Mouse (Mus musculus): ENCODE measurements around the gene Kif1a. TPM values are rescaled to one million over a fixed set of nuclear protein-coding genes. Genes with fewer than 3 reads are reported as not detected.
"Not testable (repeated sequence)": the region's sequence is repeated elsewhere in the genome, so short reads cannot be mapped to it uniquely, and the experiment has no call there.

Gene Kif1a
- polyA plus RNA-seq, 1 experiment from 2014 or later: 0.20 TPM

- no peak for DNase-seq (ENCODE audit: low spot score)
These were observed 129.6 kb downstream of the Kif1a start for GRCm38 (mm10) chr1:92971879-92972795.

- DNase-seq (ENCODE audit: low spot score): not testable (repeated sequence)
These were observed 131.0 kb downstream of the Kif1a start for GRCm38 (mm10) chr1:92970791-92971190.

Other genes with a start within 250 kb of the Kif1a start
- gene Ankmy1, start 199.0 kb downstream of the Kif1a start, polyA plus RNA-seq (2015; fragmentation: Nextera tagmentation; extraction: Ambion mirVana): 1.9 and 2.1 TPM in 2 replicates
- gene Dusp28, start 195.0 kb downstream of the Kif1a start, polyA plus RNA-seq (2015; fragmentation: Nextera tagmentation; extraction: Ambion mirVana): 38.1 and 39.6 TPM in 2 replicates
- 53.9 and 56.2 TPM in 2 replicates for gene Rnpepl1, start 191.2 kb downstream of the Kif1a start, polyA plus RNA-seq (2015; fragmentation: Nextera tagmentation; extraction: Ambion mirVana)
- gene Capn10, start 167.6 kb downstream of the Kif1a start, polyA plus RNA-seq (2015; fragmentation: Nextera tagmentation; extraction: Ambion mirVana): 17.9 and 18.7 TPM in 2 replicates
- gene Gpr35, start 151.1 kb downstream of the Kif1a start, polyA plus RNA-seq (2015; fragmentation: Nextera tagmentation; extraction: Ambion mirVana): 0.75 and 1.1 TPM in 2 replicates
- gene Aqp12, start 95.6 kb downstream of the Kif1a start, polyA plus RNA-seq (2015; fragmentation: Nextera tagmentation; extraction: Ambion mirVana): not detected in 2 replicates
- 0.13 and 0.21 TPM in 2 replicates for gene Agxt, start 33.3 kb upstream of the Kif1a start, polyA plus RNA-seq (2015; fragmentation: Nextera tagmentation; extraction: Ambion mirVana)
- 0.50 and 0.74 TPM in 2 replicates for gene 2310007B03Rik, start 59.0 kb upstream of the Kif1a start, polyA plus RNA-seq (2015; fragmentation: Nextera tagmentation; extraction: Ambion mirVana)
- gene Crocc2, start 66.8 kb upstream of the Kif1a start, polyA plus RNA-seq (2015; fragmentation: Nextera tagmentation; extraction: Ambion mirVana): 0.08 and 0.10 TPM in 2 replicates
- 0.57 and 0.78 TPM in 2 replicates for gene Sned1, start 133.9 kb upstream of the Kif1a start, polyA plus RNA-seq (2015; fragmentation: Nextera tagmentation; extraction: Ambion mirVana)
- gene Mterf4, start 204.0 kb upstream of the Kif1a start, polyA plus RNA-seq (2015; fragmentation: Nextera tagmentation; extraction: Ambion mirVana): 20.1 and 21.5 TPM in 2 replicates
- 59.0 and 63.3 TPM in 2 replicates for gene Ppp1r7, start 240.9 kb upstream of the Kif1a start, polyA plus RNA-seq (2015; fragmentation: Nextera tagmentation; extraction: Ambion mirVana)
- 7.3 and 8.6 TPM in 2 replicates for gene Pask, start 241.5 kb upstream of the Kif1a start, polyA plus RNA-seq (2015; fragmentation: Nextera tagmentation; extraction: Ambion mirVana)